Mouse (Mus musculus): ENCODE measurements around the gene Lnpk.

DNA sequence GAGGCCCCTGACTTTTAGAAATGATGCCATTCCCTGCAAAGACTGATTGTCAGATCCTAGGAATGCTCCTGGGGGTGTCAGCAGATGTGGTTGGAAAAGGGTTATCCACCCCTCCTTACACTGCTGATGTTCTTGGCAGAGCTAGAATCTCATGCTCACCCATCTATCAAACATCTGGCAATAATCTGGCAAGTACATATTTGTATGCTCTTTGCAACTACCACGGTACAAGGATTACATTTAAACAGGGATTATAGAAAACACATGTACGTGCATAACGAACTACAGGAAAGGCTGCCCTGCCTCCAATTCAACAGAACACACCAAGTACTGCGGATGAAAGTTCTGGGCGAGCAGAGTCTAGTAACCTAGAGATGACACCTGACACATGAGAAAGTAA is 70.9 kb downstream of the Lnpk start:
- TF ChIP-seq POLR2A (IDR thresholded peaks at IDR 0.05; ENCODE audit: control insufficient read depth, low read depth, low read length): no peak
- no peak for TF ChIP-seq CTCF (IDR thresholded peaks at IDR 0.05; ENCODE audit: control insufficient read depth, insufficient read depth, insufficient replicate concordance, low read depth, low read length)
